Mouse (Mus musculus) retina, postnatal 1 day (tissue): ENCODE results near the gene Sf3a2.

ENCODE experiments used
- DNase-seq: peaks from one replicate; pipeline ENCODE4 v3.0.0-alpha.2; 2012

Gene Sf3a2

GRCm38 (mm10) chr10:80798150-80799006 is at the start of gene Sf3a2, which contains the start of gene Plekhj1:
Gene Sf3a2, plus strand, starts transcription at chr10:80798198.
Gene Plekhj1, minus strand, starts transcription at chr10:80798626.
- peak; percentile 98 for DNase-seq

- DNase-seq, result peak; percentile 72
Measured at GRCm38 (mm10) chr10:80748609-80749008, 49.4 kb upstream of the Sf3a2 start.

DNA sequence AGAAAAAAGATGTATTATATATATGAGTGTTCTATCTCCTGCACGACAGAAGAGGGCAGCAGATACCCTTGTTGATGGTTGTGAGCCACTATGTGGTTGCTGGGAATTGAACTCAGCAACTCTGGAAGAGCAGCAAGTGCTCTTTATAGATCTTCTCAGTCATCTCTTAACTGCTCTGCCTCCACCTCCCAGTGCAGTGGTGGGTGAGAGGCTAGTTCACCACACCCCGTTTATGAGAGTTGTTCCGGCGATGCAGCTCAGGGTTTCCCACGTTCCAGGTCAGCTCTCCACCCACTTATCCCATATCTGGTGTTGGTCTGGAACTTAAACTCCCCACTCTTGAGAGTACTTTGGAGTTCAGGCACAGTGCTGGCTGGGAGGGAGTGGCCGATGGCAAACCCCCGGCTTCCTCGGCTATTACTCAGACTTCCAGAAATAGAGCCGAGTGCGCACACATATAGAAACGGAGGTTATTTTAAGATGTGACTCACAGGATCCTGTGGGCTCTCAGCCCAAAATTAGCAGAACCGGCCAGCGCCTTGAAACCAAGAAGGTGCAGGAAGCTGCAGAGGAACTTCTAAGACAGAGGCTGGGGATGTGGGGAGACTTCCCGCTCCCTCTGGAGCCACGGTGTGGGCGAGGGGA is 46.7 kb upstream of the Sf3a2 start:
- peak; percentile 48 for DNase-seq

- DNase-seq, result peak; percentile 88
Measured at GRCm38 (mm10) chr10:80752079-80752625, 45.8 kb upstream of the Sf3a2 start.

GRCm38 (mm10) chr10:80754594-80755290 is 43.3 kb upstream of the Sf3a2 start, which contains the start of gene Dot1l:
Gene Dot1l, plus strand, starts transcription at chr10:80755206.
- DNase-seq, result peak; percentile 99

GRCm38 (mm10) chr10:80755291-80756015 is 42.5 kb upstream of the Sf3a2 start:
- DNase-seq, result no peak

- no peak for DNase-seq
Measured at GRCm38 (mm10) chr10:80756099-80756498, 41.9 kb upstream of the Sf3a2 start.

DNA sequence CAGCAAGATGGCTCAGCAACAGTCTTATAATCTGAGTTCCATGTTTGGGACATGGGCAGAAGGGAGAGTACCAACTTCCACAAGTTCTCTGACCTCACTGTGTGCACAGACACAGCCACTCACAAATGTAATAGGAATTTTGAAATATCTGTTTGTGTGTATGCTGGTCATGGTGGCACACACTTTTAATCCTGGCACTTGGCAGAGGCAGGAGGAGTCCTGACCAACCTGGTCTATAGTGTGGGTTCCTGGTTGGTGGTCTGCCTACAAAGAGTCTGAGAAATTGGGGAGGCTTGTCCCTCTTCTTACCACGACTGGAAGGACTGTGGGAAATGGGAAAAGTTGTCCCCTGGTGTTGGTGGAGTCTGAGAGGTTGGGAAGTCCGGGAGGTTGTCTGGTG is 41.5 kb upstream of the Sf3a2 start:
- no peak for DNase-seq

DNA sequence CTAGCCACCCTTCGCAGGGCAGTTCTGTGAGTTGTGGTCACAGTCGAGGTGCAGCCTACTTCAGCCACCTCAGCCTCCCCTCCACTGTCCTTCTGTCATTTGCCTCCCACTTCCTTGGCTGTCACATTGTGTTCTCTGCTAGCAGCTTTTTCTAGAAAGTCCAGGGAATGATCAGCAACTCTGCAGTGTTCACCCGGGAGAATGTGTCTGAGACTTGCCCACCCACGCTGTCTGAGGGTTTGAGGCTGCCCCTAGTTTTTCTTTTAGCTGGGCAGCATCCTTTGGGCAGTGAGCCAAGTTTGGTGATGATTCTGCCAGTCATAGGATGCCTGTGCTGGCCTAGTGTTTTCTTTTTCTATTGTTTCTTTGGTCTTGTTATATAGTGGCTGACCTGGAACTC is 41.0 kb upstream of the Sf3a2 start:
- DNase-seq, result peak; percentile 9

GRCm38 (mm10) chr10:80757717-80758116 is 40.3 kb upstream of the Sf3a2 start:
- peak; percentile 57 for DNase-seq

DNA sequence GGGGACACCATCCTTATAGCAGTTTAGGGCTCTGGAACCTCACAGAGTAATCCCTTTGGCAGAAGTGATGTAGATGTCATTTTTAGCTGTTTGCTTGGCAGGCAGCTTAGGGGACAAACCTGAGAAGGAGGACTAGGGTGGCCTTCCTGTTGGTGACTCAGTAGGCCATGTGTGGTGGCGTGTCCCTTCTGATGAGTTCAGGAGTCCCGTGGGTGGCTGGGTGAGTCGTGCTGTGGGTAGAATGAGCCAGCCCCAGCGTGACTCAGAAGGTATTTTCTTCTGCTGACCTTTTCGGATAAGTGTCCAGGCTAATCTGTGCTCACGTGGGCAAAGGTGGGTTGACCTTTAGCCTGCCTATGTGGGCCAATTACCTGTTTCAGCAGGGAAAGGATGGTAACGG is 39.3 kb upstream of the Sf3a2 start:
- no peak for DNase-seq

DNA sequence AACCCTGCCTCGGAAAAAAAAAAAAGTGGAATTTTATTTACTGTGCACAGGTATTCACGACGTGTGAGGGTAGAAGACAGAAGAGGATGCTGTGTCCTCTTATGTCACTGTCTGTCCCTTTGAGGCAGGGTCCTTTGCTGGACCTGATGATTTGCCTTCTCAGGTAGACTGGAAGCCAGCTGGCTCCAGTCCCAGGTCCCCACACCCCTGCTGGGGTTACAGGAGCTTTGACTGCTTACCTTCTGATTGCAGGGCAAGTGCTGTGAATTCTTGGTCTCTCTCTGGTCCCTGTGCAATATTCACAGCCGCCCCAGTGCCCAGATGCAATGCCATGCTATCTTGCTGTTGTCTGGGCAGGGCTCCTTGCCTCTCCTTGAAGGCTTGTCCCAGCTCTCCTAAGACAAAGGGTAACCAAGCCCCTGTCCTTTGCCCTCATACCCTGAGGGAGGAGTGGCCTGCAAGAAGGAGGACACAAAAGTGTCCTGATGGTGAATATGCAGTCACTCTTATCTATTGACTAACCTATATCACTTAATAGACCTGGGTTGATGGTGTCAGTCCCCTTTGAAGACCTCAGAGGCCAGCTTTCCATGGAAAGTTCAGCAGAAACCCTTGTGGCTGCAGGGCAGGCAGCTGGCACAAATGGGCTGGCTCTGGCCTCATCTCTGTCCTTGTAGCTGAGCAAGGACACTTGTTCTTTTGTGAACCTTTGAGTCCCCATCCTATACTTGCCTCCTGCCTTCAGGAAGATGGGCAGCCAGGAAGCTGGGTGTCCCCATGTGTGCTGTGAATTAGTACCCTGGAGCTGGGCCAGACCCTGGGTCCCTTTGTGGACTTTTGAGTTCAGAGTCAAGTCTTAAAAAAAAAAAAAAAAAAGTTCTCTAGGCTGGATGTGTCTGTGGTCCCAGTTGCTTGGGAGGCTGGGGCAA is 37.1 kb upstream of the Sf3a2 start:
- no peak for DNase-seq

DNA sequence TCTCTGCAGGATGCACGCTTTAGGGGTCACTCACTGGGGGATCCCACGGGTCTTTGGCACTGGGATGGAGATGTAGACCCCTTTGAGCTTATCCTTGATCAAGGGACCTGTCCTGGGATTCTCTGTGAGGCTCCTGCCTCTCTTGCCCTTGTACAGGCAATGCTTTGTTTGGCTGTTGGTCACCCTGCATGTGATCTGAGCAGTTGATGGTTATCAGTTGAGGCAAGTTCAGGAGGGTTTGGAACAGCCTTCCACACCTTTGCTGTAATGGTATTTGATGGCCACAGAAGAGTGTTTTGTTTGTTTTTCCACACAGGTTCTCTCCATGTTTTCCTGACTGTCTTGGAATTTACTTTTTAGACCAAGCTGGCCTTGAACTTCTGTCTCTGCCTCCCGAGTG is 36.2 kb upstream of the Sf3a2 start:
- DNase-seq, result no peak

- DNase-seq, result no peak
Measured at GRCm38 (mm10) chr10:80763502-80763901, 34.5 kb upstream of the Sf3a2 start.

DNA sequence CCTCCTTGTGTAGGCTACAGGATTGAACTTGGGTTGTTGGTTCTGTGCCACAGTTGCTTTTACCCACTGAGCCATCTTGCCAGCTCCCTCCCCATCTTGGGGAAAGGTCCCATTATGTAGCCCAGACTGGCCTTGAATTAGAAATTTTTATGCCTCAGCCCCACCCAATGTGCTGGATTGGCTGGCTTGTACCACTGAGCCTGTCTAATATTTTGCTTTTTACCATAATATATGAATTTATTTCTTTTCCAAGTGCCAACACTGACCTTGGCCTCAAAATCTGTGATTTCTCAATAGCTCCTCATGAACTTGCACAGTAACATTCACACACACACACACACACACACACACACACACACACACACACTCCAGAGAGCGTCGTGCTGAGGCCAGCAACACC is 32.3 kb upstream of the Sf3a2 start:
- DNase-seq, result no peak

DNA sequence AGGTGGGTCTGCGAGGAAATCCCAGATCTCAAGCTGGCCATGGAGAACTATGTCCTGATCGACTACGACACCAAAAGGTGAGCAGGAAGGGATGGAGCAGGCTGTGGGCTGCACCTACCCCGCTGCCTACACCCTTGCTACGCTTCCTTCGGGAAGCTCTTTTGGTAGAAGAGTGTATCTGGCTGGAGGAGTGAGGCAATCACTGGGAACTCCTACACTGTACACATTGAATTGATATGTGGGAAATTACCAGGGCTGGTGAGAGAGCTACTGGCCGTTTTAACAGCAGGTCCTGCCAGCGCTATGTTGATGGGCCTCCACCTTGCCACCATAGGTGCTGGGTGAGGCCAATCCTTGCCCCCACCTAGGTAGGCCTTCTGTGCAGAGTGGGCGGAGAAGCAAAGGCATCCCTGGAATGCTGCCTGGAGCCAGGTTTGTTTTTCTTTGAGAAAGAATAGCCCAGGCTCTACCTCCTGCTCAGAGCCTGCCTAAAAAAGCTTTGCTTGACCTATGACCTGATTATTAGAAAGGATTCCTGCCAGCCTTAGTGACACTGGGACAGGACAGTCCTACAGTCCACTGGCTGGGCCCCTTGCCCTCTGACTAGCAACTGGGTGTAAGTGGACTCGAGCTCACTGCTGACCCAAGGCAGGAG is 31.7 kb upstream of the Sf3a2 start:
- DNase-seq, result no peak

DNA sequence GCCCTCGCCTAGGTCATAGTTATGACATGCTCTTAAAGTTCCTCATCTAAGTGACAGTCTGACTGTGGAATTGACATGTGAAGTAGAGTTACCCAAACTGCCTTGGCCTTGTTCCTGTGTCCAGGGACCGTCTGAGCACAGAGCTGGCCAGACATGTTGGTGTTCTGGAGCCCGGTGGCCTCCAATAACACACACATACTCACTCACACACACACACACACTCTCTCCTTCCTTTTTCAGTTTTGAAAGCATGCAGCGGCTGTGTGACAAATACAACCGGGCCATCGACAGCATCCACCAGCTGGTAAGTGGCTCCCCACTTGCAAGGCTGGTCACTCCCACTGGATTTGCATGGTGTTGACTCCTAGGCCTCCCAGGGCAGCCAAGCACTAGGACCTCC is 29.6 kb upstream of the Sf3a2 start:
- DNase-seq, result no peak

DNA sequence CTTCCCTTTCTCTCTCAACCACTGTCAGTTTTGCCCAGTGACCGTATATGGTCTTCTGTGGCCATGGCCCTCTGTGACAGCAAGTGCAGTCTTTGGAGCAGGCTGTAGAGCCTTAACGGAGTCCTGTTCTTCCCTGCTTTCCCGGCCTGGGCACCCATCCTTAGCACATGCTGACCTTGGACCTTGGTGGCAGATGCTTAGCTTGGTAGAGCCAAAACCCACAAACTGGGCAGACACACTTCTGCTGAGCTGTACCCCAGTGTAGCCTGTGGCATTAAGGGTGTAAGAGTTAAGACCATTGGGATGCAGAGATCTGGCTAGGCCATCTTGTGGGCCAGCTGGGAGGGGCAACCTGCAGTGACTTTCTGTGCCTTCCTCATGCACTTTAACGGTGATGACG is 24.2 kb upstream of the Sf3a2 start:
- DNase-seq, result no peak

- peak; percentile 83 for DNase-seq
Measured at GRCm38 (mm10) chr10:80774549-80774948, 23.4 kb upstream of the Sf3a2 start.

GRCm38 (mm10) chr10:80774981-80775380 is 23.0 kb upstream of the Sf3a2 start:
- DNase-seq, result no peak

GRCm38 (mm10) chr10:80775731-80776130 is 22.3 kb upstream of the Sf3a2 start:
- no peak for DNase-seq
